Mouse (Mus musculus): ENCODE results near the gene Aldh3a2.

GRCm38 (mm10) chr11:61225511-61225910 is 41.8 kb downstream of the Aldh3a2 start:
- no peak for TF ChIP-seq CTCF (IDR thresholded peaks at IDR 0.05; ENCODE audit: low read depth)
- no peak for TF ChIP-seq EP300 (IDR thresholded peaks at IDR 0.05; ENCODE audit: low read depth)

All from liver, embryonic 14.5 days (tissue).